Mouse (Mus musculus) G1E (cell line): ENCODE measurements at regions not wholly inside any gene's neighbourhood (a gene's known extent, or its start where the extent isn't known, plus 50 kb on each side); places are given as distances from the start of the nearest gene placed in this dataset.

Source experiments
- ATAC-seq: 2 replicates; pipeline ENCODE4 v1.8.0; 2016; ENCODE audit warnings: mild to moderate bottlenecking; ENCODE audit not compliant: insufficient number of reproducible peaks, poor library complexity, low FRiP score, severe bottlenecking; ENCODE audit errors: extremely low read depth
- DNase-seq: peaks from one replicate; pipeline ENCODE4 v3.0.0; 2012; ENCODE audit warnings: low spot score
- H3K27me3 ChIP-seq: 2 replicates; pipeline ENCODE4 v1.6.1; 2012; ENCODE audit warnings: mild to moderate bottlenecking, low read length, inconsistent platforms; ENCODE audit not compliant: insufficient read depth
- H3K36me3 ChIP-seq: replicated peaks from 2 replicates; pipeline ENCODE3; 2012; ENCODE audit warnings: mild to moderate bottlenecking, inconsistent platforms
- H3K4me1 ChIP-seq: 2 replicates; pipeline ENCODE4 v1.6.1; 2012; ENCODE audit warnings: low read depth, low read length, inconsistent platforms, mixed read lengths; ENCODE audit not compliant: insufficient read depth
- H3K4me3 ChIP-seq: 2 replicates; pipeline ENCODE4 v1.5.1; 2012; ENCODE audit warnings: low read depth, mild to moderate bottlenecking, inconsistent platforms, low read length, moderate library complexity, mixed read lengths
- H3K9me3 ChIP-seq: replicated peaks from 2 replicates; pipeline ENCODE4 v1.6.1; 2012; ENCODE audit warnings: inconsistent platforms
- CTCF ChIP-seq: IDR thresholded peaks from 2 replicates; pipeline ENCODE4 v1.5.1; 2012; ENCODE audit warnings: low read depth, low read length, inconsistent platforms, mixed read lengths
- GATA1 ChIP-seq: IDR thresholded peaks from 2 replicates; pipeline ENCODE4 v1.6.1; 2012; ENCODE audit warnings: borderline replicate concordance, low read length, inconsistent platforms, mixed read lengths
- GATA2 ChIP-seq: IDR thresholded peaks from 2 replicates; pipeline ENCODE4 v1.6.1; 2012; ENCODE audit warnings: low read depth, low read length, inconsistent platforms, borderline replicate concordance
- POLR2AphosphoS5 ChIP-seq: IDR thresholded peaks from 2 replicates; pipeline ENCODE4 v1.6.1; 2012; ENCODE audit warnings: low read depth, low read length, inconsistent platforms; ENCODE audit not compliant: insufficient replicate concordance
- TAL1 ChIP-seq: conservative IDR thresholded peaks from 2 replicates; pipeline ENCODE4 v1.6.1; 2012; ENCODE audit warnings: low read depth, low read length, inconsistent platforms, mixed read lengths

DNA sequence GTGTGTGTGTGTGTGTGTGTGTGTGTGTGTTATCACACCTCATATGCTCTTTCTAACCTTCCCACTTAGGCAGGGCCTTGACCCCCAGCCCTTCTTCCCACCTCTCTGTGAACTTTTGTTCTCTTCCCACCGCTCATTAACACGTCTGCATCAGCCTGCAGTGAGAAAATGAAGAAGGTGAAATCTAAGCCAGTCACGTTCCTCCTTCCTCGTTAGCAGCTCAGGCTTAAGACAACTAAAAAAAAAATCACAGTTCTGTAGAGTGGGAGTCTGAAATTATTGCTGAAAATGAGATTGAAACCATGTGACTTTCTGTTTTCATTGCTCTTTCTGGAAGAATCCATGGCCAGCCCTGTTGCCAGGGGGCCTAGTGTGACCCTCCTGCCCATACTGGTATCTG, 420.7 kb downstream of the Pdcd6ip start:
- DNase-seq (no peak), ATAC-seq (no peak)
- peaks cover 67% of the 10 kb centered on the region for H3K9me3 ChIP-seq
- TF ChIP-seq GATA1 (no peak), POLR2AphosphoS5 (no peak), CTCF (no peak), TAL1 (no peak), GATA2 (no peak)
- H3K27me3 ChIP-seq: no peaks in the 10 kb centered on the region
- no peak overlapping the region for H3K4me3 ChIP-seq
- H3K4me1 ChIP-seq: no peaks in the 10 kb centered on the region
- H3K36me3 ChIP-seq: no peaks in the 10 kb centered on the region

DNA sequence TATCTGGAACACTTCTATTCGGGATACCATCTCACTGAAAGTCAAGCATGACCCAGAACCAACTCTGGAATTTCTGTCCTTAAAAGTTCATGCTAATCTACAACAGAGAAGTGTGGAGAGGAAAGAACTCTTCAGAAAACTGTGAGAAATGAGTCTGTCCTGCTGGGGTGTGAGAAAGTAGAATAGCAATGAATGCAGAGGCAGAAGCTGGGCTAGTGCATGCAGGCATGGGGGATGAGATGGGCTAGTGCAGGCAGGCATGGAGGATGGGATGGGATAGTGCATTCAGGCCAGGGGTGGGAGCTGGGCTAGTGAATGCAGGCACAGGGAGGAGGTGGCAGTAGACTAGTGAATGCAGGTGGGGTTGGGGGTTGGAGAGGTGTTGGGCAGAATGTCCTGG, 424.8 kb downstream of the Pdcd6ip start:
- Histone ChIP-seq H3K36me3 (no peaks in the 10 kb centered on the region), H3K27me3 (no peaks in the 10 kb centered on the region), H3K4me3 (no peak overlapping the region), H3K4me1 (no peaks in the 10 kb centered on the region), H3K9me3 (peaks cover 43% of the 10 kb centered on the region)
- no peak for ATAC-seq
- no peak for DNase-seq
- TF ChIP-seq GATA1 (no peak), GATA2 (no peak), POLR2AphosphoS5 (no peak), TAL1 (no peak), CTCF (no peak)

DNA sequence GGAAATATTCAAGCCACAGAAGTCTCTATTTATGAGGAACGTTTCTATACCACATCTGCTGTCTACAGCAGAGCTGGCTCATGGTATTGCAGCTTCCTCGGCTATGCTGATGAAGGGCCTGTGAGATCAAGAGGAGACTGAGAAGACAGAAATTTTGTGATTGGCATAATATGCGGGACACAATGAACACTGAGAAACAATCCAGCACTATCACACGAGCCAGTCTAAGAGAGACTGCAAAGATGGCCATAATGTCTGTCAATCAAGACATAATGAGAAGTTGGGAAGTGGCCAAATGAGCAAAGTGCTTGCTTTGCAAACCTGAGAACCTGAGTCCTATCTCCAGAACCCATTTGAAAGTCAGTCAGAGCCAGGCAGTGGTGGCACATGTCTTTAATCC, 437.5 kb downstream of the Pdcd6ip start:
- peaks cover 39% of the 10 kb centered on the region for H3K9me3 ChIP-seq
- no peak overlapping the region for H3K4me3 ChIP-seq
- H3K4me1 ChIP-seq: no peaks in the 10 kb centered on the region
- H3K36me3 ChIP-seq: no peaks in the 10 kb centered on the region
- no peak for DNase-seq
- TF ChIP-seq POLR2AphosphoS5: no peak
- TF ChIP-seq GATA1: no peak
- no peak for TF ChIP-seq TAL1
- no peak for TF ChIP-seq GATA2
- no peak for TF ChIP-seq CTCF
- no peaks in the 10 kb centered on the region for H3K27me3 ChIP-seq
- no peak for ATAC-seq

DNA sequence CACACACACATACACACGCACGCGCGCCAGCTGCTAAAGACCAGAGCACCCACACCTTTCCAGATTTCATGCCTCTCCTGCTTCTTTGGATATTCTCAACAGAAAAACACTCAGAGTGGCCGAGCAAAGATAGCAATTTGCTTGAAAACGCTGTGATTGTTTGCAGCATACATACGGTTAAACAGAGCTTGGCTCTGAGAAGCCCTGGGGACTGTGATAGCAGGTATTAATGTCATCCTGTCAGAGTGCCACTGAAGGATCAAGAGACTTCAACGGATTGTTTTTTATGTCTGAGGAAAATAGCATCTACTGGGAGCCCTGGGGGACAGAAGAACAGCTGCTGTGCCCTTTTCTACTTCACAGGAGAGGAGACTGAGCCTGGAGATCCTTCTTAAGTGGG, 440.4 kb downstream of the Pdcd6ip start:
- no peak for ATAC-seq
- peaks cover 48% of the 10 kb centered on the region for H3K9me3 ChIP-seq

DNA sequence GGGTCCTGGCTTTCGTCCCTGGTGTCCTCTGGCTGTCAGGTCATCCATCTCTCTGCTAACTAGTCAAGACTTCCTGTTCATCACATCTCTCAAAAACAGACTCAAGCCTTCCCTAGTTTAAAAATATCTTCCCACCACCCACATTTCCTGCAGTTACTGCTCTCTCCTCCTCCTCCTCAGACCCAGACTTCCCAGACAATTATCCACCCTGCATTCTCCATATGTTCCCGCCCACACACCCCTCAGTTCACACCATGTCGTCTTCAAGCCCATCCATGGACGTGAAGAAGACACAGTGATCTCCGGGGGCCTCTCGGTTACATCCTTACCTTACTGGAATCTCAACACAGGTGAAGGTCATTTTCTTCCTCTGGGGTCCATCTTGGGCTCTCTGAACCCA, 444.4 kb downstream of the Pdcd6ip start:
- no peaks in the 10 kb centered on the region for H3K4me1 ChIP-seq
- DNase-seq (no peak), ATAC-seq (no peak)
- TF ChIP-seq POLR2AphosphoS5 (no peak), TAL1 (no peak), GATA1 (no peak), GATA2 (no peak), CTCF (no peak)
- H3K27me3 ChIP-seq: no peaks in the 10 kb centered on the region
- H3K9me3 ChIP-seq: peaks cover 53% of the 10 kb centered on the region
- no peaks in the 10 kb centered on the region for H3K36me3 ChIP-seq
- no peak overlapping the region for H3K4me3 ChIP-seq

More for the DNA sequence above, 440.4 kb downstream of the Pdcd6ip start:
- DNase-seq: no peak
- no peaks in the 10 kb centered on the region for H3K4me1 ChIP-seq
- no peaks in the 10 kb centered on the region for H3K36me3 ChIP-seq
- no peaks in the 10 kb centered on the region for H3K27me3 ChIP-seq
- TF ChIP-seq POLR2AphosphoS5: no peak
- H3K4me3 ChIP-seq: no peak overlapping the region

DNA sequence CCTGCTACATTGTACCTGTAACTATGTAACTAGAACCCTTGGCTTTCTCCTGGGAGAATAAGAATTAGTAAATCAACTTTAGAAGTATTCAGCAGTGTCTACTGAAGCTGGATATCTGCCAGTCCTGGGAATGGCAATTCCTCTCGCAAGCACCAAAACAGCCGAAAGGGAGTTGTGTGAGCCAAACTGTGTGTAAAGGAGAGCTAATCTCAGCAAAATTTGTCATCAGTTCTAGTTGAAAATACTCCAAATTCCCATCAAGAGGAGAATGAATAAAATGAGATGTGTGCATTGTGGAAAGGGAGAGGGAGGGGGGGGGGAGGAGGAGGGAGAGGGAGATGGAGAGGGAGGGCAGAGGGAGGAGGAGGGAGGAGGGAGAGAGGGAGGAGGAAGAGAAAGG, 447.8 kb downstream of the Pdcd6ip start:
- Histone ChIP-seq H3K27me3 (no peaks in the 10 kb centered on the region), H3K4me3 (no peak overlapping the region), H3K4me1 (no peaks in the 10 kb centered on the region), H3K9me3 (peaks cover 59% of the 10 kb centered on the region), H3K36me3 (no peaks in the 10 kb centered on the region)
- no peak for ATAC-seq
- DNase-seq: no peak
- TF ChIP-seq CTCF (no peak), POLR2AphosphoS5 (no peak), GATA2 (no peak), TAL1 (no peak)

DNA sequence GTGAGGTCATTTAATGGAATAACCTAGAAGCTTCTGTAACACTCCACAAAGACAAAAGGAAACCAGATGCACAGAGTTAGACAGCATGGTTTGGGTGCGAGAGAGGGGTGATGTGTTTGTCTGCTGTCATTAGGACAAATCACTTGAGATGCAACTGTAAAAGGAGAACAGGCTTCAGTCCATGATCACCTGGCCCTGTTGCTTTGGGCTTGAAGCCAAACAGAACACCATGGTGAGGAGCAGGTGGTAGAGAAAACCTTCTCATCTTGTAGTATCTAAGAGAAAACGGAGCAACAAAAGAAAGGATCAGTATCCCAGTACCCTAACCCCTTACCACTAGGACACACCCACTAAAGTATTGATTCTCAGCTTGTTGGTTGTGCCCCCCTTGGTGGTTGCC, 449.5 kb downstream of the Pdcd6ip start:
- ATAC-seq (no peak), DNase-seq (no peak)
- Histone ChIP-seq H3K9me3 (peaks cover 54% of the 10 kb centered on the region), H3K4me3 (no peak overlapping the region), H3K36me3 (no peaks in the 10 kb centered on the region), H3K4me1 (no peaks in the 10 kb centered on the region), H3K27me3 (no peaks in the 10 kb centered on the region)
- no peak for TF ChIP-seq TAL1
- TF ChIP-seq GATA2: no peak
- no peak for TF ChIP-seq CTCF
- no peak for TF ChIP-seq GATA1
- no peak for TF ChIP-seq POLR2AphosphoS5
